Mouse (Mus musculus) embryonic fibroblast, embryonic 13.5 days (primary cell): Measurements from ENCODE around the gene Bsg.

Source experiments
- CTCF ChIP-seq: IDR thresholded peaks from 2 replicates; pipeline ENCODE4 v1.5.1; 2011; ENCODE audit warnings: mild to moderate bottlenecking, control low read depth, low read length, moderate library complexity, borderline replicate concordance; ENCODE audit not compliant: insufficient read depth
- POLR2A ChIP-seq: IDR thresholded peaks from 2 replicates; pipeline ENCODE4 v1.6.1; 2011; ENCODE audit warnings: low read depth, mild to moderate bottlenecking, control low read depth, low read length, moderate library complexity

DNA sequence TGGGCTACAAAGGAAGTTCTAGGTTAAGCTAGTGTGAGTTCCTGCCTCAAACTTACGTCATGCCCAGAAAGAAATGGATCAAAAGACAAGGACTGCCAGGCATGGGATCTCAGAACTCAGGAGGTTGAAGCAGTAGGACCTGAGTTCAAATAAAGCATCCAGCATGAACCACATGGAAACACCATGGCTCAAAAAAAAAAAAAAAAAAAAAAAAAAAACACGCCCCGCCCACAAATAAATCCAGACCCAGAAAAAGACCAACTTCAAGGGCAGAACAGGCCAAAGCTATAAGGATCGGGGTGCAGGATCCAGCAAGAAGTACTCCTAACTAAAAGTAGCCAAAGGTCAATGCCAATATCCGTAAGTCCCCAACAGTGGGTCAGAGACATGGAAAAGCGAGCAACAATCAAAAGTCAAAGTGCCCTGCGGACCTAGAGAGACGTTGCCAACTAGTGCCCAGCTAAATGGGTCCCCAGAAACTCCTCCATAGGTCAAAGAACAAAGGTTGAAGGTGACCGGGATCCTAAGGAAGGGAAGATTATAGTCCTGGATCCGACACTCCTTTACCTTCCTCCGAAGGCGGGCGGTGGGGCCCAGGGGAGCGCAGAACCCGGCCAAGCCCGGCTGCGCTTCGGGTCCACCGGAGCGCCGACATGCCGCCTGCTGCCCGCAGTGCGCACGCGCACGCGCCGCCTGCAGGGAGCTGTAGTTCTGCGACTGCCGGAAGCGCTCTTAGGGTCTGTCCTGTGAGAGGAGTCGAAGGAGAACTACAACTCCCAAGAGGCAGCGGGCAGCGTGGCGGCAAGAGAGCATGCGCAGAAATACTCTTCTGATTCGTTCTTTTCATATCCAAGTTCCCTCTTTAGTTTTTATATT lies 41.8 kb downstream of the Bsg start, which contains the start of gene Polrmt:
- peak; percentile 75 for TF ChIP-seq POLR2A
- no peak for TF ChIP-seq CTCF
